In the genomic region with DNA sequence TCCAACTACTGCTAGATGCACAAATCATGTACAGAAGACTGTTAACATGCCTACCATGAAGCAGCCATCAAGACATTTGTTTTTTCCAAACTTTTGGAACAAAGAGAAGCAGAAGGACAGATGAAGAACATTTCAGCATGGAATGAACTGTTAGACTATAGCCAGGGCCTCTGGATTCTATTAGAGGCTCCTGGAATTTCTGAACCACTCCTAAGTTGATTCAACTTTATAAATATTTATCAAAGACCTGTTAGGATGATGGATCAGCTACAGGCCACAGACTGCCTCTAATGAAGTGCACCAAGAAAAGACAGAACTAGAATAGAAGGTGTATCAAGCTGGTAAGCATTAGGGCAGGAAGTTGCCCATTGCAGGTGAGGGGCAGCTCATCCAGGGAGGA, we compare ENCODE assay signal across 18 mouse cellular contexts.
"Had no signal": no experiment of that assay in that cellular context is flagged by ENCODE, and none has a peak within 500 bp of the region (broad histone marks: within the 10 kb centered on the region; RNA-seq: fewer than 3 reads in every experiment).

No protein-coding gene starts in this region.

- H3K4me2 ChIP-seq: lung, embryonic 14.5 days; midbrain, embryonic 12.5 days; neural tube, embryonic 13.5 days; neural tube, embryonic 15.5 days had no signal

- H3K4me3 ChIP-seq: midbrain, embryonic 10.5 days; midbrain, embryonic 12.5 days; myocyte; neural tube, embryonic 13.5 days; neural tube, embryonic 15.5 days had no signal

- H3K4me1 ChIP-seq: midbrain, embryonic 10.5 days; midbrain, embryonic 12.5 days; neural tube, embryonic 13.5 days; neural tube, embryonic 15.5 days had no signal

- ATAC-seq: midbrain, embryonic 16.5 days had no signal

- H3K27me3 ChIP-seq: midbrain, embryonic 12.5 days; neural tube, embryonic 13.5 days; neural tube, embryonic 15.5 days had no signal

- DNase-seq: lung, adult 18-20 months; lung, embryonic 14.5 days; lung, postnatal 10 days; lung, postnatal 4 days; midbrain, embryonic 14.5 days; retina, postnatal 1 day; right cerebral cortex, adult 18-20 months; right cerebral cortex, postnatal 25 days; right cerebral cortex, postnatal 4 days; thymus, adult 2 months; thymus, postnatal 25 days had no signal

- H3K9me3 ChIP-seq: midbrain, embryonic 10.5 days; midbrain, embryonic 12.5 days; neural tube, embryonic 13.5 days; neural tube, embryonic 15.5 days had no signal

- H3K9ac ChIP-seq: liver, embryonic 14.5 days; lung, embryonic 14.5 days; midbrain, embryonic 12.5 days; neural tube, embryonic 13.5 days; neural tube, embryonic 15.5 days had no signal

- H3K36me3 ChIP-seq: midbrain, embryonic 10.5 days; midbrain, embryonic 12.5 days; neural tube, embryonic 13.5 days; neural tube, embryonic 15.5 days had no signal

- H3K27ac ChIP-seq: liver, embryonic 14.5 days; midbrain, embryonic 10.5 days; midbrain, embryonic 12.5 days; neural tube, embryonic 13.5 days; neural tube, embryonic 15.5 days had no signal
